Mouse (Mus musculus): ENCODE measurements at regions not wholly inside any gene's neighbourhood (a gene's known extent, or its start where the extent isn't known, plus 50 kb on each side); places are given as distances from the start of the nearest gene placed in this dataset.

DNA sequence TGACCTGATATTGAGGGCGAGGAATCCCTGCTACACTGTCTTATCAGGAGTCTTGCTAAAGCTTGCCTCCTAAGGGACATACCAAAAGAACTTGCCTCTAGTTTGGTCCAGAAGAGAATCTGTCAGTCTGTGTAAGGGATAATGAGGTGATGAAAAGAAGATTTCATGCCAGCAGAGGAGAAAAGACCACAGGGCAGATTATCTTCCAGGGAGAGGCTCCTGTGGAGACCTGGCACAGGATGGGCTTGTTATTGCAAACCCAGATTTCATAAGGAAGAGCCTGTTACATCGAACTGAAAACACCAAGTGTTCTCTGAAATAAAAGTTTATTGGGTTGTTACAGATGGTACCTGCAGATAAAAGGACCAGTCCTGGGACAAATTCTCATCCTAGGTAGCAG lies 605.2 kb downstream of the Edem1 start:
- TF ChIP-seq EP300 (IDR thresholded peaks at IDR 0.05; ENCODE audit: insufficient read depth, low read depth, low read length) (no peak), POLR2A (IDR thresholded peaks at IDR 0.05; ENCODE audit: insufficient read depth, low read depth, low read length) (no peak), CTCF (IDR thresholded peaks at IDR 0.05) (no peak)

More for the DNA sequence above, 605.2 kb downstream of the Edem1 start:
- no peaks in the 10 kb centered on the region for H3K36me3 ChIP-seq (ENCODE audit: control insufficient read depth, insufficient read depth, low read length)
- no peaks in the 10 kb centered on the region for H3K4me1 ChIP-seq (ENCODE audit: control insufficient read depth, insufficient read depth, low read length)
- H3K9ac ChIP-seq (ENCODE audit: low read depth, low read length): no peak overlapping the region
- intact Hi-C loops (cut with DNase I): no loop called here
- no peaks in the 10 kb centered on the region for H3K79me2 ChIP-seq (replicated peaks; ENCODE audit: control insufficient read depth, insufficient read depth, low read length)
- DNase-seq: no peak
- no peak overlapping the region for H3K27ac ChIP-seq
- 51% methylated on average over 2 of the region's 2 CpGs for WGBS
- no peak overlapping the region for H3K4me3 ChIP-seq
- H3K27me3 ChIP-seq (ENCODE audit: control insufficient read depth, insufficient read depth, low read length): no peaks in the 10 kb centered on the region

All from heart, adult 2 months (tissue).